Mouse (Mus musculus) mouse embryonic stem cell (cell line): ENCODE results near the gene Tmtc2.

ENCODE experiments used
- in situ Hi-C, 2 experiments: fragments of 300-500 bp; cut with MboI; formaldehyde crosslinking; loops; 1 replicate in 1 of 2; 3 replicates in 1 of 2; pipeline ENCODE4 v1.14.3; 2019 to 2020; ENCODE audit warnings: low sequenced_read_pairs in 2 of 2, low pct_unique_long_range_greater_than_20kb in 1 of 2, mixed read lengths in 1 of 2; ENCODE audit not compliant: unreplicated experiment in 1 of 2

Tmtc2 gene

DNA sequence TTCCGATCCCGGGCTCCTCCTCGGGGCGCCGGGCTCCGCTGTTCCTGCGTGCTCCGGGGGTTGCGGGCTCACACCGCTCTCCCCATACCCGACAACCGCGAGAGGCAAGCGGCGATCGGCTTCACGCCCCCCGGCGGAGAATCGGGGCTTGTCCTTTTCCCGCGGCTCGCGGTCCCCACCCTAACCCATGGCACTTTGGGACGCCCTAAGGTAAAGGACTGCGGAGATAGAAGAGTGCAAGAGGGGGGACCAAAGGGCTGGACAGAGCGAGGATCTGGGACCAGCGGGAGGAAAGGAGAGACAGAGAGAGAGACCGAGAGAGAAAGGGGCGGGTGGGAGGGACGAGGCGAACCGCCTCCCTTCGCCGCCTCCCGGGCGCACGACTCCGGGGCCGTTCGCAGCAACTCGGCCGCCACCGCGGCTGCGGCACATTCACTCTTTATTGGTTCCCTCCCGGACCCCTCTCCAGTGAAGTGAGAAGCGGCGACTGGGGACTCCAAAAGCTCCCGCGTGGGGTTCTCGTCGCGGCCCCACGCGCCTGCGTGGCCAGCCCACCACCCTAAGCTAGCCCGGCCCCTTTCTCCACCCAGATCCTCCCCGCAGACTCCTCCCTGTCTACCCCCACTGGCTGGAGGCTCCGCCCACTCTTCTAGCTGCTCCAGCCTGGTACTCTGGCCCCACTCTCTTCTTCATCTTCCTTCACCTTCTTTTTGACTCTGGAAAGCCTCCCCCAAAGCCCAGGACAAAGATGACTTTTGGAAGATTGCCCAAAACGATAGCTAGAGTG is at the start of gene Tmtc2:
TSS of gene Tmtc2 (minus strand) at position 544 of the 787 bp plus-strand sequence.
- in situ Hi-C loops, result no loop called here

- in situ Hi-C loops, result no loop called here
Measured at GRCm38 (mm10) chr10:105612117-105612516, 37.9 kb upstream of the Tmtc2 start.

GRCm38 (mm10) chr10:105598826-105599225 is 24.6 kb upstream of the Tmtc2 start:
- in situ Hi-C loops, result no loop called here

DNA sequence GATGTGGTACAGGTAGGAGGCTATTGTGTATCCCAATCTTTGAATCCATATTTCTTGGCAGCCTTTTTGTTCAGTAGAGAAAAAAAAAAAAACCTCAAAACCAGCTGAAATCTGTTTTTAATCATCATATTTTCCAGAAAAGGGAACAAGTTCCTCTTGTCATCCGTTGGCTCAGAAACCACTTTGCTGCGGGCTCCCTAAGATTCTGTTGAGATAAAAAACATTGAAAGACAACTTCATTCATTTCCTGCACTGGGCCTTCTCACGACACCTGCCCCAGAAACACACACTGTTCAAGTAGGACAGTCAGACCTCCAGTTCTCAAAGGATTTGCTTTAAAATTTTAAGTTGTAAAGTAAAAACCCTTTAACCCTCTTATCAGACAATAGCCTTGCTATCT is 23.0 kb upstream of the Tmtc2 start:
- in situ Hi-C loops, result no loop called here

GRCm38 (mm10) chr10:105595480-105596102 is 21.3 kb upstream of the Tmtc2 start:
- in situ Hi-C loops, result no loop called here

GRCm38 (mm10) chr10:105588141-105588540 is 13.9 kb upstream of the Tmtc2 start:
- in situ Hi-C loops, result no loop called here

DNA sequence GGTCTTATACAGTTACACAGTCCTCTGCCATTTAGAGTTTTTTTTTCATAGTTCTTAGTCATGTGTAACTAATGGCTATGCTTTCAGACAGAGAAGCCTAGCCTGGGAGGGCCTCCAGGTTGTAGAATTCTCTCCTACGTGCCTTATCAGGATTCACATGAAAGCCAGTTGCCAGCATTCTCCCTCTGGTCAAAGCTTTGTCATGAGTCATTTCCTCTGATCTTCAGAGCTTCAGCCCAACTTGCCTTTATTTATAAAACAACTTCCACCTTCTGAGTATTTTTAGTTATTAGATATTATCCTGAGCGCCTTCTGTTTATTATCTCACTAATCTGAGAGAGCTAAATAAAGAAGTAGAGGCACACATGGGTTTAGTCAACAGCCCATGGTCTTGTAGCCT is 5.1 kb upstream of the Tmtc2 start:
- in situ Hi-C loops, result no loop called here

- in situ Hi-C loops, result no loop called here
Measured at GRCm38 (mm10) chr10:105578291-105578845, 4.1 kb upstream of the Tmtc2 start.

DNA sequence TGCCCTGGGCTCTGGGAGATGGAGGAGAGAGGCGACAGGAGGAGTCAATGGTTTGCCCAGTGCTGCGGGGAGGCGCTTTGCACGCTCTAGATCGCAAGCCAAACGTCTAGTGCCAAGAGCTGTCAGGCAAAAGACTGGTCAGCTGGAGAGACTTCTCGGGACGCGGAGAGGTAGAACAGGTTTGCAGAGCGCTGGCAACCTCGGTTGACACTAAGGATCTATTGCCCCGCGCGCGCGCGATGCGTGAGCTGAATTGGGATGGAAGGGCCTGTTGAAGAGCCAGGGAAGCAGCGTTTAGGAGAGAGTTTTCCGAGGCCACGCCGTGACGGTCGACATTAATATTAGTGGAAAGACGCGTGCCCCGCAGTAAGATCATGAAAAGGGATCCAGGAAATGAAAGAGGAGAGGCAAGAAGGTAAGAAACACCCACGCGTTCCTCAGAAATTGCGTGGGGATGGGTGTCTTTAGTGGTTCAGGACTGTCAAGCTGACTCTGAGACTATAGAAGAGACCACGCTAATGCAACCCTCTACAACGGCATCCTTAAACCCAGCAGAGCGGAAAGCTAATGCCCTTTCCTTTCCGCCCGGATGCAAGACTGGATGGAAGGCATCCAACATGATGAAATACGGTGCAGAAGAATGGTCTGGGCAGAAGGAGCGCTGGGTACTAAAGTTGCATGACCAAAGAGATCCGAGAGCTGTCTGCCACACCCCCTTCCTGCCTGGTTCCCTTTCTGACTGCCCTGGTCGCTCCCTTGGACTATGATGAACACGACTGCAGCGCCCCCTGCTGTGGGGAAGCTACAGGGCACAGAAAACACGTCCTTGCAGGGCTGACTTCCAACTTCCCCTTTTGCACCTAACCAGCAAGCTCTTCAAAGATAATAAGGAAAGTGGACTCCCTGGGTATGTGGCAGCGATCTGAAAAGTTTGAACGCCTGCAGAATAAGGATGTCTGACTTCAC is 727 bp upstream of the Tmtc2 start:
- in situ Hi-C loops, result no loop called here

GRCm38 (mm10) chr10:105573306-105573907 is 844 bp downstream of the Tmtc2 start:
- in situ Hi-C loops, result no loop called here

DNA sequence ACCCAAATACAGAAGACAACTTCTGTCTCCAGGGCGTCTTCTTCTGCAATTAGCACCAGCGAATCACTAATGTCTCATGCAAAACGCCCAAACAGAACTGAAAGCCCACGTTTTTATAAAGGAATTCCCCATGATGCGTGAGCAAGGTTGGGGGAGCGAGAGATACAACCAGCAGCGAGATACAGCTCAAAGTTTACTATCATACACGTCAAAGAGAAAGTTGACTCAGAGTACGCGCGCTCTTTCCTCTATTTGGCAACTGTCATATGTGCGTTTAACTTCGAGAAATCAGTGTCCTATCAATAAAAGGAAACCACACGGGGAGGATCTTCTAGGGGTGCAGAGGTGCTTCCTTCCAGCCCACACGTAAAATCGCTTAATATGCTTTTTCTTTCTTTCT is 1.4 kb downstream of the Tmtc2 start:
- in situ Hi-C loops, result no loop called here

- in situ Hi-C loops, result no loop called here
Measured at GRCm38 (mm10) chr10:105572301-105572700, 1.9 kb downstream of the Tmtc2 start.

- in situ Hi-C loops, result no loop called here
Measured at GRCm38 (mm10) chr10:105571831-105572230, 2.4 kb downstream of the Tmtc2 start.

GRCm38 (mm10) chr10:105571019-105571418 is 3.2 kb downstream of the Tmtc2 start:
- in situ Hi-C loops, result no loop called here

DNA sequence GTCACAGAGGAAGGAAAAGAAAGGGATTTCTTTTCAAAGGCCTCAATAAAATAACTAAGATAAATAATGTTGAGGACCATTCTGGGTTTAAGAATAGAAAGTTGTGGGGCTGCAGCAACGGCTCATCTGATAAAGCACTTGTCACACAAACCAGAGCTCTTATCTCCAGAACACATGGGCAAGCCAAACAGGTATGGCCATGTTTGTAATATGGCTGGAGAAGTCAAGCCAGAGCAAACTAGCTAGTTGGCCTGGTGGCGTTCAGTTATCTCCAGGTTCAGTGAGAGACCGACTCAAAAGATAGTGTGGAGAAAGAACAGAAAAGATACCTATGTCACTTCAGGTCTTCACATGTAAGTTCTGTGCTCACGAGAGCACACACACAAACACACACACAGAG is 4.7 kb downstream of the Tmtc2 start:
- in situ Hi-C loops, result no loop called here

GRCm38 (mm10) chr10:105567825-105568531 is 6.3 kb downstream of the Tmtc2 start:
- in situ Hi-C loops, result no loop called here

- in situ Hi-C loops, result no loop called here
Measured at GRCm38 (mm10) chr10:105561548-105561947, 12.7 kb downstream of the Tmtc2 start.

GRCm38 (mm10) chr10:105557581-105557980 is 16.7 kb downstream of the Tmtc2 start:
- in situ Hi-C loops, result no loop called here
